Mouse (Mus musculus): Measurements from ENCODE around the gene Bmp3. TPM values are rescaled to one million over a fixed set of nuclear protein-coding genes. Genes with fewer than 3 reads are reported as not detected.
A peak's percentile ranks its signal among the peaks of the same experiment; 100 is the strongest.

Gene Bmp3
- 1.3 and 1.8 TPM in 2 replicates for polyA plus RNA-seq (2015; fragmentation: Nextera tagmentation; extraction: Ambion mirVana)

GRCm38 (mm10) chr5:98854264-98854626 lies at the start of gene Bmp3:
Gene Bmp3, plus strand, starts transcription at chr5:98854415.
- no peaks in the 10 kb centered on the region for H3K36me3 ChIP-seq (ENCODE audit: control insufficient read depth, insufficient read depth, low read length)
- H3K27me3 ChIP-seq (ENCODE audit: control insufficient read depth, insufficient read depth, low read depth, low read length), result peaks cover 14% of the 10 kb centered on the region
- H3K27ac ChIP-seq (ENCODE audit: low read length), result no peak within 1 kb of the TSS
- peak within 1 kb of the TSS; percentile 72 for H3K9ac ChIP-seq (ENCODE audit: low read depth, low read length)
- H3K4me2 ChIP-seq (ENCODE audit: low read length), result peak within 1 kb of the TSS; percentile 100
- H3K4me1 ChIP-seq (ENCODE audit: control insufficient read depth, insufficient read depth, low read length), result peaks cover 5% of the 10 kb centered on the region
- 5% methylated on average over 10 of the region's 10 CpGs for WGBS
- peak; percentile 68 for ATAC-seq
- peak within 1 kb of the TSS; percentile 72 for H3K4me3 ChIP-seq (ENCODE audit: low read depth, low read length)
- H3K9me3 ChIP-seq (replicated peaks; ENCODE audit: control insufficient read depth, low read length, poor library complexity, severe bottlenecking), result no peaks in the 10 kb centered on the region

GRCm38 (mm10) chr5:98804761-98805160 lies 49.5 kb upstream of the Bmp3 start:
- Histone ChIP-seq H3K9me3 (replicated peaks; ENCODE audit: control insufficient read depth, low read length, poor library complexity, severe bottlenecking) (no peaks in the 10 kb centered on the region), H3K9ac (ENCODE audit: low read depth, low read length) (no peak overlapping the region), H3K4me2 (ENCODE audit: low read length) (no peak overlapping the region), H3K27ac (ENCODE audit: low read length) (no peak overlapping the region), H3K27me3 (ENCODE audit: control insufficient read depth, insufficient read depth, low read depth, low read length) (no peaks in the 10 kb centered on the region), H3K4me3 (ENCODE audit: low read depth, low read length) (no peak overlapping the region), H3K4me1 (ENCODE audit: control insufficient read depth, insufficient read depth, low read length) (peaks cover 2% of the 10 kb centered on the region; the same call in 1 of the 2 replicates), H3K36me3 (ENCODE audit: control insufficient read depth, insufficient read depth, low read length) (no peaks in the 10 kb centered on the region)
- no peak for ATAC-seq
- WGBS, result 91% methylated on average over 6 of the region's 6 CpGs

GRCm38 (mm10) chr5:98806492-98806891 lies 47.7 kb upstream of the Bmp3 start:
- Histone ChIP-seq H3K9ac (ENCODE audit: low read depth, low read length) (no peak overlapping the region), H3K4me1 (ENCODE audit: control insufficient read depth, insufficient read depth, low read length) (peaks cover 2% of the 10 kb centered on the region; the same call in 1 of the 2 replicates), H3K9me3 (replicated peaks; ENCODE audit: control insufficient read depth, low read length, poor library complexity, severe bottlenecking) (no peaks in the 10 kb centered on the region), H3K27me3 (ENCODE audit: control insufficient read depth, insufficient read depth, low read depth, low read length) (no peaks in the 10 kb centered on the region), H3K4me3 (ENCODE audit: low read depth, low read length) (no peak overlapping the region), H3K4me2 (ENCODE audit: low read length) (no peak overlapping the region), H3K36me3 (ENCODE audit: control insufficient read depth, insufficient read depth, low read length) (no peaks in the 10 kb centered on the region), H3K27ac (ENCODE audit: low read length) (no peak overlapping the region)
- no peak for ATAC-seq
- WGBS, result 93% methylated on average over 4 of the region's 4 CpGs

GRCm38 (mm10) chr5:98807022-98807421 lies 47.2 kb upstream of the Bmp3 start:
- no peaks in the 10 kb centered on the region for H3K27me3 ChIP-seq (ENCODE audit: control insufficient read depth, insufficient read depth, low read depth, low read length)
- H3K4me1 ChIP-seq (ENCODE audit: control insufficient read depth, insufficient read depth, low read length), result no peaks in the 10 kb centered on the region
- H3K9me3 ChIP-seq (replicated peaks; ENCODE audit: control insufficient read depth, low read length, poor library complexity, severe bottlenecking), result no peaks in the 10 kb centered on the region
- H3K4me2 ChIP-seq (ENCODE audit: low read length), result no peak overlapping the region
- no peak overlapping the region for H3K27ac ChIP-seq (ENCODE audit: low read length)
- no peak overlapping the region for H3K9ac ChIP-seq (ENCODE audit: low read depth, low read length)
- 93% methylated on average over 7 of the region's 7 CpGs for WGBS
- H3K36me3 ChIP-seq (ENCODE audit: control insufficient read depth, insufficient read depth, low read length), result no peaks in the 10 kb centered on the region
- ATAC-seq, result no peak
- H3K4me3 ChIP-seq (ENCODE audit: low read depth, low read length), result no peak overlapping the region

- H3K27ac ChIP-seq (ENCODE audit: low read length), result no peak overlapping the region
- H3K9me3 ChIP-seq (replicated peaks; ENCODE audit: control insufficient read depth, low read length, poor library complexity, severe bottlenecking), result no peaks in the 10 kb centered on the region
- H3K27me3 ChIP-seq (ENCODE audit: control insufficient read depth, insufficient read depth, low read depth, low read length), result no peaks in the 10 kb centered on the region
- H3K4me2 ChIP-seq (ENCODE audit: low read length), result no peak overlapping the region
- no peaks in the 10 kb centered on the region for H3K36me3 ChIP-seq (ENCODE audit: control insufficient read depth, insufficient read depth, low read length)
- WGBS, result 52% methylated on average over 9 of the region's 9 CpGs
- no peak overlapping the region for H3K4me3 ChIP-seq (ENCODE audit: low read depth, low read length)
- H3K4me1 ChIP-seq (ENCODE audit: control insufficient read depth, insufficient read depth, low read length), result no peaks in the 10 kb centered on the region
- no peak overlapping the region for H3K9ac ChIP-seq (ENCODE audit: low read depth, low read length)
- no peak for ATAC-seq
Observed at GRCm38 (mm10) chr5:98807953-98808352, 46.3 kb upstream of the Bmp3 start.

GRCm38 (mm10) chr5:98812380-98812779 lies 41.8 kb upstream of the Bmp3 start:
- Histone ChIP-seq H3K4me2 (ENCODE audit: low read length) (no peak overlapping the region), H3K27me3 (ENCODE audit: control insufficient read depth, insufficient read depth, low read depth, low read length) (no peaks in the 10 kb centered on the region), H3K27ac (ENCODE audit: low read length) (no peak overlapping the region), H3K36me3 (ENCODE audit: control insufficient read depth, insufficient read depth, low read length) (no peaks in the 10 kb centered on the region), H3K4me3 (ENCODE audit: low read depth, low read length) (no peak overlapping the region), H3K9ac (ENCODE audit: low read depth, low read length) (no peak overlapping the region), H3K4me1 (ENCODE audit: control insufficient read depth, insufficient read depth, low read length) (no peaks in the 10 kb centered on the region), H3K9me3 (replicated peaks; ENCODE audit: control insufficient read depth, low read length, poor library complexity, severe bottlenecking) (no peaks in the 10 kb centered on the region)
- ATAC-seq, result no peak
- 93% methylated on average over 1 of the region's 1 CpGs for WGBS

- Histone ChIP-seq H3K9ac (ENCODE audit: low read depth, low read length) (no peak overlapping the region), H3K4me3 (ENCODE audit: low read depth, low read length) (no peak overlapping the region), H3K4me2 (ENCODE audit: low read length) (no peak overlapping the region), H3K27ac (ENCODE audit: low read length) (no peak overlapping the region), H3K9me3 (replicated peaks; ENCODE audit: control insufficient read depth, low read length, poor library complexity, severe bottlenecking) (no peaks in the 10 kb centered on the region), H3K4me1 (ENCODE audit: control insufficient read depth, insufficient read depth, low read length) (no peaks in the 10 kb centered on the region), H3K36me3 (ENCODE audit: control insufficient read depth, insufficient read depth, low read length) (no peaks in the 10 kb centered on the region), H3K27me3 (ENCODE audit: control insufficient read depth, insufficient read depth, low read depth, low read length) (no peaks in the 10 kb centered on the region)
- ATAC-seq, result no peak
- 83% methylated on average over 1 of the region's 1 CpGs for WGBS
Observed at GRCm38 (mm10) chr5:98815269-98815668, 38.9 kb upstream of the Bmp3 start.

- no peak for ATAC-seq
- Histone ChIP-seq H3K9ac (ENCODE audit: low read depth, low read length) (no peak overlapping the region), H3K27me3 (ENCODE audit: control insufficient read depth, insufficient read depth, low read depth, low read length) (no peaks in the 10 kb centered on the region), H3K9me3 (replicated peaks; ENCODE audit: control insufficient read depth, low read length, poor library complexity, severe bottlenecking) (no peaks in the 10 kb centered on the region), H3K36me3 (ENCODE audit: control insufficient read depth, insufficient read depth, low read length) (no peaks in the 10 kb centered on the region), H3K4me1 (ENCODE audit: control insufficient read depth, insufficient read depth, low read length) (no peaks in the 10 kb centered on the region), H3K27ac (ENCODE audit: low read length) (no peak overlapping the region), H3K4me2 (ENCODE audit: low read length) (no peak overlapping the region), H3K4me3 (ENCODE audit: low read depth, low read length) (no peak overlapping the region)
- 73% methylated on average over 9 of the region's 9 CpGs for WGBS
Observed at GRCm38 (mm10) chr5:98833760-98834159, 20.5 kb upstream of the Bmp3 start.

GRCm38 (mm10) chr5:98834300-98834699 lies 19.9 kb upstream of the Bmp3 start:
- Histone ChIP-seq H3K4me2 (ENCODE audit: low read length) (no peak overlapping the region), H3K4me3 (ENCODE audit: low read depth, low read length) (no peak overlapping the region), H3K9me3 (replicated peaks; ENCODE audit: control insufficient read depth, low read length, poor library complexity, severe bottlenecking) (no peaks in the 10 kb centered on the region), H3K9ac (ENCODE audit: low read depth, low read length) (no peak overlapping the region), H3K4me1 (ENCODE audit: control insufficient read depth, insufficient read depth, low read length) (no peaks in the 10 kb centered on the region), H3K27me3 (ENCODE audit: control insufficient read depth, insufficient read depth, low read depth, low read length) (no peaks in the 10 kb centered on the region), H3K27ac (ENCODE audit: low read length) (no peak overlapping the region), H3K36me3 (ENCODE audit: control insufficient read depth, insufficient read depth, low read length) (no peaks in the 10 kb centered on the region)
- no peak for ATAC-seq
- WGBS, result 61% methylated on average over 6 of the region's 6 CpGs

Measured in midbrain, embryonic 16.5 days (tissue).